In the genomic region with DNA sequence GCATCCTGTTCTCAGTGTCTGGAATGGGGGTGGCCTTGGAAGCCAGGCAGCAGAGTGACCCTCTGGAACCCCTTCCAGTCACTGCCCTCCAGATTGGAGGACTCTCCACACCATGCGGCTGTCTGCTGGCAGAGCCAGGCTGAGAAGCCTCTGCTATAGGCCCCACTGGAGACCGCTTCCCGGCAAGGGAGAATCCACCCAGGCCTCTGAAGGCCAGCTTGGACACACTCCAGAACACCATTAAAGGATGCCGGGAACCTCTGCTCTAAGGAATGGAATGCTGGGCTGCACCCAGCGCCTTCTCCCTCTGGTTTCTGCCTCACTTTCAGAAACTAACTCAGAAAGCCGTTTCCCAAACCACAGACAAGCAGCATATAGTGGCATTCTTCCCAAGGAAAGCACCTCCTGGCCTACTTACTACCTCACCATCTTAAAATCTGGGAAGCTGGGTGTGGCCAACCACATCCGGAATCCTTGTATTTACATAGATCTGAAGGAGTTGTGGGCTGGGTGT, we compare ENCODE assay signal across 12 mouse cellular contexts. TPM values are rescaled to one million over a fixed set of nuclear protein-coding genes. Genes with fewer than 3 reads are reported as not detected.
DNase-seq lines count a peak whose midpoint lies in the region; ATAC-seq and TF ChIP-seq lines count a peak whose summit lies in the region.
"Had no signal": no experiment of that assay in that cellular context is flagged by ENCODE, and none has a peak within 500 bp of the region (broad histone marks: within the 10 kb centered on the region; RNA-seq: fewer than 3 reads in every experiment).

No protein-coding gene starts in this region.

- H3K4me2 ChIP-seq in limb, embryonic 13.5 days (replicated peaks), result no peak overlapping the region; the same call in 1 of the 2 replicates
- no peak overlapping the region for H3K4me2 ChIP-seq in midbrain, embryonic 16.5 days (ENCODE audit: low read length)
- H3K4me2 ChIP-seq: midbrain, embryonic 15.5 days had no signal

- H3K27me3 ChIP-seq in limb, embryonic 13.5 days, result no peaks in the 10 kb centered on the region
- no peaks in the 10 kb centered on the region for H3K27me3 ChIP-seq in limb, embryonic 10.5 days (ENCODE audit: low read depth, poor library complexity, severe bottlenecking)
- H3K27me3 ChIP-seq in Patski, result no peaks in the 10 kb centered on the region
- H3K27me3 ChIP-seq in midbrain, embryonic 16.5 days (ENCODE audit: control insufficient read depth, insufficient read depth, low read depth, low read length), result no peaks in the 10 kb centered on the region
- H3K27me3 ChIP-seq: midbrain, embryonic 15.5 days had no signal

- 88% methylated on average over 7 of the region's 7 CpGs for WGBS in limb, embryonic 13.5 days
- 89% methylated on average over 7 of the region's 7 CpGs for WGBS in limb, embryonic 10.5 days
- 86% methylated on average over 7 of the region's 7 CpGs for WGBS in midbrain, embryonic 16.5 days

- H3K27ac ChIP-seq in limb, embryonic 13.5 days, result peak overlapping the region; percentile 22; the same call in 1 of the 2 replicates
- H3K27ac ChIP-seq in limb, embryonic 10.5 days, result no peak overlapping the region
- H3K27ac ChIP-seq in midbrain, embryonic 16.5 days (ENCODE audit: low read length), result no peak overlapping the region
- H3K27ac ChIP-seq: left cerebral cortex, adult 2 months; midbrain, embryonic 15.5 days had no signal

- in situ Hi-C loops in Patski (cut with MboI; ENCODE audit: low pct_unique_long_range_greater_than_20kb), result loop anchor here (5.0 kb wide), 1 partner anchor 430 kb away; no protein-coding TSS in a partner anchor

- H3K36me3 ChIP-seq in limb, embryonic 13.5 days, result peaks cover 57% of the 10 kb centered on the region
- H3K36me3 ChIP-seq in limb, embryonic 10.5 days, result peaks cover 66% of the 10 kb centered on the region
- no peaks in the 10 kb centered on the region for H3K36me3 ChIP-seq in midbrain, embryonic 16.5 days (ENCODE audit: control insufficient read depth, insufficient read depth, low read length)
- H3K36me3 ChIP-seq: midbrain, embryonic 15.5 days had no signal

- peak overlapping the region; percentile 19; the same call in 1 of the 2 replicates for H3K9ac ChIP-seq in limb, embryonic 13.5 days
- H3K9ac ChIP-seq in midbrain, embryonic 16.5 days (ENCODE audit: low read depth, low read length), result no peak overlapping the region
- H3K9ac ChIP-seq: midbrain, embryonic 15.5 days had no signal

- H3K9me3 ChIP-seq in limb, embryonic 13.5 days, result no peaks in the 10 kb centered on the region
- no peaks in the 10 kb centered on the region for H3K9me3 ChIP-seq in limb, embryonic 10.5 days (replicated peaks)
- no peaks in the 10 kb centered on the region for H3K9me3 ChIP-seq in midbrain, embryonic 16.5 days (replicated peaks; ENCODE audit: control insufficient read depth, low read length, poor library complexity, severe bottlenecking)
- H3K9me3 ChIP-seq: midbrain, embryonic 15.5 days had no signal

- DNase-seq in limb, embryonic 10.5 days (ENCODE audit: low spot score), result no peak
- no peak for DNase-seq in Patski (ENCODE audit: low read depth, low spot score)
- peak; percentile 60 for DNase-seq in heart, postnatal 4 days
- DNase-seq in lung, postnatal 4 days, result peak; percentile 48 to 65

- POLR2A ChIA-PET in Patski (lab: Charles Lee), result no interaction called here

- no peak for TF ChIP-seq CTCF in Patski (IDR thresholded peaks at IDR 0.05)

- H3K4me1 ChIP-seq in limb, embryonic 13.5 days, result peaks cover 49% of the 10 kb centered on the region
- H3K4me1 ChIP-seq in limb, embryonic 10.5 days, result peaks cover 65% of the 10 kb centered on the region
- H3K4me1 ChIP-seq in midbrain, embryonic 16.5 days (ENCODE audit: control insufficient read depth, insufficient read depth, low read length), result peaks cover 23% of the 10 kb centered on the region

- CTCF ChIA-PET in Patski (lab: Charles Lee), result interaction anchor here (1.3 kb wide), 1 partner anchor 9 kb away, joined by 4 read pairs; no protein-coding TSS in a partner anchor

- no peak overlapping the region for H3K4me3 ChIP-seq in limb, embryonic 13.5 days
- no peak overlapping the region for H3K4me3 ChIP-seq in limb, embryonic 10.5 days
- no peak overlapping the region for H3K4me3 ChIP-seq in midbrain, embryonic 16.5 days (ENCODE audit: low read depth, low read length)
- H3K4me3 ChIP-seq: left cerebral cortex, adult 2 months; midbrain, embryonic 15.5 days had no signal

- no peak for ATAC-seq in limb, embryonic 13.5 days (ENCODE audit: low FRiP score, low read depth)
- ATAC-seq in Patski, result peak; percentile 31
- no peak for ATAC-seq in monocyte, adult 5-6 weeks (replicated peaks; ENCODE audit: insufficient number of reproducible peaks, low FRiP score, low TSS enrichment, poor library complexity, severe bottlenecking)
- no peak for ATAC-seq in midbrain, embryonic 16.5 days
- ATAC-seq: midbrain, embryonic 15.5 days had no signal

RNA-seq across cellular contexts. Expression of a gene that starts 2.9 kb away (rescaled TPM):
- 5.6 and 6.2 TPM in 2 replicates for polyA plus RNA-seq in limb, embryonic 13.5 days (2015; fragmentation: Nextera tagmentation; extraction: Ambion mirVana)
- 2.4 and 3.3 TPM in 2 replicates for polyA plus RNA-seq in limb, embryonic 10.5 days (2016; fragmentation: Nextera tagmentation; extraction: Ambion mirVana)
- 9.1 TPM for polyA plus RNA-seq in Patski (2021)
- 10 to 100 TPM; 15.3 to 15.5 TPM for total RNA-seq in heart, postnatal 4 days (2021)
- 6.3 to 21.1 TPM (median 12.4 TPM) in 3 replicates for total RNA-seq in monocyte, adult 5-6 weeks (2017)
- polyA plus RNA-seq in midbrain, embryonic 16.5 days (2015; fragmentation: Nextera tagmentation; extraction: Ambion mirVana), result 5.6 and 5.9 TPM in 2 replicates

RNA-seq across cellular contexts. Expression of a gene that starts 3.1 kb away (rescaled TPM):
- polyA plus RNA-seq in limb, embryonic 13.5 days (2015; fragmentation: Nextera tagmentation; extraction: Ambion mirVana), result 133 and 137 TPM in 2 replicates
- polyA plus RNA-seq in limb, embryonic 10.5 days (2016; fragmentation: Nextera tagmentation; extraction: Ambion mirVana), result 170 and 183 TPM in 2 replicates
- polyA plus RNA-seq in Patski (2021), result 79.7 TPM
- total RNA-seq in heart, postnatal 4 days (2021), result 10 to 100 TPM; 93.1 to 99.2 TPM
- 2.4 to 5.5 TPM (median 3.0 TPM) in 3 replicates for total RNA-seq in monocyte, adult 5-6 weeks (2017)
- polyA plus RNA-seq in midbrain, embryonic 16.5 days (2015; fragmentation: Nextera tagmentation; extraction: Ambion mirVana), result 9.8 and 12.9 TPM in 2 replicates

RNA-seq across cellular contexts. Expression of a gene that starts 13.3 kb away (rescaled TPM):
- polyA plus RNA-seq in limb, embryonic 13.5 days (2015; fragmentation: Nextera tagmentation; extraction: Ambion mirVana), result 0.60 and 0.72 TPM in 2 replicates
- polyA plus RNA-seq in limb, embryonic 10.5 days (2016; fragmentation: Nextera tagmentation; extraction: Ambion mirVana), result 0.23 and 0.58 TPM in 2 replicates
- 0.78 TPM for polyA plus RNA-seq in Patski (2021)
- total RNA-seq in heart, postnatal 4 days (2021), result 1 to 10 TPM; 2.7 to 3.5 TPM
- 3.7 to 10.5 TPM (median 5.6 TPM) in 3 replicates for total RNA-seq in monocyte, adult 5-6 weeks (2017)
- polyA plus RNA-seq in midbrain, embryonic 16.5 days (2015; fragmentation: Nextera tagmentation; extraction: Ambion mirVana), result 0.99 and 1.6 TPM in 2 replicates
- polyA plus RNA-seq: embryonic facial prominence, embryonic 11.5 days had no signal

RNA-seq across cellular contexts. Expression of a gene that starts 13.3 kb away (rescaled TPM):
- polyA plus RNA-seq in limb, embryonic 13.5 days (2015; fragmentation: Nextera tagmentation; extraction: Ambion mirVana), result 38.4 and 39.5 TPM in 2 replicates
- polyA plus RNA-seq in limb, embryonic 10.5 days (2016; fragmentation: Nextera tagmentation; extraction: Ambion mirVana), result 24.4 and 31.3 TPM in 2 replicates
- 149 TPM for polyA plus RNA-seq in Patski (2021)
- 10 to 100 TPM; 81.2 to 85.1 TPM for total RNA-seq in heart, postnatal 4 days (2021)
- 134 to 139 TPM (median 137 TPM) in 3 replicates for total RNA-seq in monocyte, adult 5-6 weeks (2017)
- polyA plus RNA-seq in midbrain, embryonic 16.5 days (2015; fragmentation: Nextera tagmentation; extraction: Ambion mirVana), result 12.8 and 13.8 TPM in 2 replicates

RNA-seq across cellular contexts. Expression of a gene that starts 25.3 kb away (rescaled TPM):
- 0.41 and 0.60 TPM in 2 replicates for polyA plus RNA-seq in limb, embryonic 13.5 days (2015; fragmentation: Nextera tagmentation; extraction: Ambion mirVana)
- polyA plus RNA-seq in limb, embryonic 10.5 days (2016; fragmentation: Nextera tagmentation; extraction: Ambion mirVana), result 1.6 and 2.3 TPM in 2 replicates
- not detected for polyA plus RNA-seq in Patski (2021)
- total RNA-seq in heart, postnatal 4 days (2021), result not detected
- not detected in 3 replicates for total RNA-seq in monocyte, adult 5-6 weeks (2017)
- not detected in 2 replicates for polyA plus RNA-seq in midbrain, embryonic 16.5 days (2015; fragmentation: Nextera tagmentation; extraction: Ambion mirVana)
- total RNA-seq: adrenal gland, adult 18-20 months; left cerebral cortex, adult 2 months had no signal
- polyA plus RNA-seq: gonadal fat pad, adult 2 months; midbrain, embryonic 15.5 days had no signal

Comparison
In these comparisons a context has a peak if more than half of its experiments do, and no peak if none do; other contexts are left out.
1. DNase-seq: peak in heart, postnatal 4 days (single experiment) and lung, postnatal 4 days (2 of 2); none in limb, embryonic 10.5 days (single experiment) and Patski (single experiment).